Mouse (Mus musculus) sigmoid colon, adult 10 weeks (tissue): ENCODE results near the gene Vmn1r1. TPM values are rescaled to one million over a fixed set of nuclear protein-coding genes. Genes with fewer than 3 reads are reported as not detected.

ENCODE experiments used
- polyA plus RNA-seq: library from polyadenylated mRNA; stranded (reverse); fragments of 350-450 nt; fragmentation: Illumina TruSeq; extraction: RNeasy Lipid Tissue Mini Kit (QIAGEN cat#74804); gene quantifications from one replicate; pipeline ENCODE4 v1.2.3, GENCODE M21; 2014; ENCODE audit warnings: low read depth, low replicate concordance

Gene Vmn1r1
- polyA plus RNA-seq = not detected

DNA sequence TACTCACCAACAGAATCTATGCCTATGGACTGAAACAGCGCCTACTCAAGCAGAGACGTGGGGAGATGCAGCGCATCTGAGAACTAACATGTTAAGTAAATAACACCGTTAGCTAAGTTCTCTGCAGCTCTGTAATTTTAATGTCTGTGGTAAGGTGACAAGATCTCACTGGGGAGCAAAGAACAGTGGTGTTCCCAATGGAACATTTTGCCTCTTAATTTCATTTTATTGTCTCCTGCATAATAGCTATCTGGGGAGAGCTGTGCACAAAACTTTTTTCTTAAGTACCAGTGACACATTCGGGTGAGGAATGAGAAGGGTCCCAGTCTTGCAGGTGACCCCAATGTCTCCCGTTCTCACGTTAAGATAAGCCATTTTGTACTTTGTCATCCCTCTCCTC, at the start of gene Vmn1r1:
Vmn1r1 (minus strand) TSS at position 101 of the 400 bp plus-strand sequence.

DNA sequence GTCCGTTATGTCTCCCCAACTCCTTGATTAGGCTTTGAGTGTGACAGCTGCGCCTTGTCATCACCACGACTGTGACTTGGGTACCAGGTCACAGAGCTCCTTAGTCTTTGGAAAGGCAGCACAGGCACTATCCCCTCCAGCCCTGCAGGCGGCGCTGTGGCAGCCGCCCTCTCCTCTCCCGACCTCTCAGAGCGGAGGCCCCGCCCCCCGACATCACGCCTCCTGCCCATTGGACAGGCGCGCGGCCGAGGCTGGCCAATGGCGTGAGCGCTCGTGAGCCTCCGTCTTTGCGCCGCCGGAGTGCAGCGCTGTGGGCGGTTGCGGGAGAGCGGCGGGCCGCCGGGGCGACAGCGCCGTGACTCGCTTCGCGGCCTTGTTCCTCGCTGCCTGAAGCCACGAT, 39.8 kb downstream of the Vmn1r1 start, which contains the start of gene Srp9:
Srp9 (plus strand) TSS at position 232 of the 400 bp plus-strand sequence.

Other genes starting within 250 kb of the Vmn1r1 start
- 69.2 TPM for gene Enah, start 144.5 kb downstream of the Vmn1r1 start, polyA plus RNA-seq
- 262 TPM for gene Srp9, start 39.7 kb downstream of the Vmn1r1 start, polyA plus RNA-seq
- 82.4 TPM for gene Degs1, start 118.3 kb upstream of the Vmn1r1 start, polyA plus RNA-seq
- gene Fbxo28, start 177.1 kb upstream of the Vmn1r1 start, polyA plus RNA-seq = 29.9 TPM
- gene Trp53bp2, start 244.7 kb upstream of the Vmn1r1 start, polyA plus RNA-seq = 13.5 TPM